15 mouse cellular contexts compared by ENCODE assay signal in genomic region chr2:78053910-78054309, GRCm38 (mm10).
"Had no signal": no experiment of that assay in that cellular context is flagged by ENCODE, and none has a peak within 500 bp of the region (broad histone marks: within the 10 kb centered on the region; RNA-seq: fewer than 3 reads in every experiment).

No protein-coding gene starts in this region.

- H3K4me2 ChIP-seq: liver, embryonic 12.5 days; lung, embryonic 14.5 days; midbrain, embryonic 12.5 days had no signal

- H3K27ac ChIP-seq: kidney, postnatal 0 days; limb, embryonic 10.5 days; liver, embryonic 12.5 days; midbrain, embryonic 12.5 days had no signal

- ATAC-seq: intestine, postnatal 0 days; liver, embryonic 12.5 days had no signal

- H3K36me3 ChIP-seq: limb, embryonic 10.5 days; liver, embryonic 12.5 days; midbrain, embryonic 12.5 days had no signal

- H3K4me1 ChIP-seq: liver, embryonic 12.5 days had no signal

- H3K27me3 ChIP-seq: liver, embryonic 12.5 days; megakaryocyte, embryonic 14.5 days had no signal

- H3K9ac ChIP-seq: liver, embryonic 12.5 days; lung, embryonic 14.5 days; midbrain, embryonic 12.5 days had no signal

- DNase-seq: kidney, adult 8-10 months; kidney, postnatal 4 days; lung, embryonic 14.5 days; retina, postnatal 1 day; right cerebral cortex, postnatal 4 days; spleen, adult 18-20 months; thymus, adult 18-20 months; thymus, postnatal 14 days had no signal

- H3K9me3 ChIP-seq: limb, embryonic 10.5 days; liver, embryonic 12.5 days; megakaryocyte, embryonic 14.5 days; midbrain, embryonic 12.5 days had no signal

- H3K4me3 ChIP-seq: limb, embryonic 10.5 days; liver, embryonic 12.5 days; megakaryocyte, embryonic 14.5 days; midbrain, embryonic 12.5 days; myocyte had no signal
